Mouse (Mus musculus) lung, postnatal 4 days (tissue): ENCODE results near the gene Gm44973.
A peak's percentile ranks its signal among the peaks of the same experiment; 100 is the strongest.
"Not testable (repeated sequence)": the region's sequence is repeated elsewhere in the genome, so short reads cannot be mapped to it uniquely, and the experiment has no call there.

Experiments used
- DNase-seq, 2 experiments: peaks; one replicate each; pipeline ENCODE4 v3.0.0; 2021

The Gm44973 gene

GRCm38 (mm10) chr7:5016920-5017319, 1.6 kb downstream of the Gm44973 start:
- no peak for DNase-seq

GRCm38 (mm10) chr7:5017352-5017751, 2.1 kb downstream of the Gm44973 start:
- peak in 1 of 2 experiments; percentile 39 for DNase-seq

- no peak for DNase-seq
These were observed 2.6 kb downstream of the Gm44973 start for GRCm38 (mm10) chr7:5017931-5018330.

- DNase-seq, result not testable (repeated sequence)
These were observed 4.3 kb downstream of the Gm44973 start for GRCm38 (mm10) chr7:5019576-5019975.

GRCm38 (mm10) chr7:5020000-5020681, 4.8 kb downstream of the Gm44973 start, which contains the start of the genes Zfp865 and Ccdc106:
TSS of gene Zfp865 (plus strand) at chr7:5020376.
TSS of gene Ccdc106 (plus strand) at chr7:5020553.
- DNase-seq, result peak; percentile 99 to 100

- no peak for DNase-seq
These were observed 5.4 kb downstream of the Gm44973 start for GRCm38 (mm10) chr7:5020685-5021084.

GRCm38 (mm10) chr7:5021197-5021596, 5.9 kb downstream of the Gm44973 start:
- no peak for DNase-seq

GRCm38 (mm10) chr7:5029543-5029942, 14.2 kb downstream of the Gm44973 start:
- DNase-seq, result no peak

GRCm38 (mm10) chr7:5029946-5030345, 14.7 kb downstream of the Gm44973 start:
- DNase-seq, result no peak

GRCm38 (mm10) chr7:5030554-5031275, 15.4 kb downstream of the Gm44973 start:
- no peak for DNase-seq

GRCm38 (mm10) chr7:5031496-5031895, 16.2 kb downstream of the Gm44973 start:
- DNase-seq, result no peak

GRCm38 (mm10) chr7:5033818-5034217, 18.5 kb downstream of the Gm44973 start, which contains the start of gene 4632433K11Rik:
TSS of gene 4632433K11Rik (plus strand) at chr7:5034118.
- no peak for DNase-seq

- no peak for DNase-seq
These were observed 20.3 kb downstream of the Gm44973 start for GRCm38 (mm10) chr7:5035628-5036027.

- no peak for DNase-seq
These were observed 20.8 kb downstream of the Gm44973 start for GRCm38 (mm10) chr7:5036136-5036535.

GRCm38 (mm10) chr7:5037026-5037425, 21.7 kb downstream of the Gm44973 start:
- DNase-seq, result no peak

GRCm38 (mm10) chr7:5037467-5037866, 22.2 kb downstream of the Gm44973 start:
- DNase-seq, result no peak

- peak; percentile 96 for DNase-seq
These were observed 22.9 kb downstream of the Gm44973 start, which contains the start of gene Zfp784 for GRCm38 (mm10) chr7:5038109-5038732. TSS of gene Zfp784 (minus strand) at chr7:5038446.

- DNase-seq, result no peak
These were observed 23.6 kb downstream of the Gm44973 start for GRCm38 (mm10) chr7:5038940-5039339.

GRCm38 (mm10) chr7:5044981-5045380, 29.7 kb downstream of the Gm44973 start:
- no peak for DNase-seq

GRCm38 (mm10) chr7:5046112-5046511, 30.8 kb downstream of the Gm44973 start:
- no peak for DNase-seq

- peak in 1 of 2 experiments; percentile 53 for DNase-seq
These were observed 32.0 kb downstream of the Gm44973 start for GRCm38 (mm10) chr7:5047313-5047712.

- peak; percentile 88 to 90 for DNase-seq
These were observed 36.2 kb downstream of the Gm44973 start, which contains the start of gene Zfp580 for GRCm38 (mm10) chr7:5051193-5052192. TSS of gene Zfp580 (plus strand) at chr7:5051538.
